Mouse (Mus musculus) embryonic facial prominence, embryonic 15.5 days (tissue): Measurements from ENCODE around the gene Ndufv1. TPM values are rescaled to one million over a fixed set of nuclear protein-coding genes. Genes with fewer than 3 reads are reported as not detected.

Source experiments
- ATAC-seq: fragments of 200-750 bp; cut with Nextera tagmentation; 2 replicates; pipeline ENCODE4 v1.8.0; 2017; ENCODE audit warnings: low read depth, moderate TSS enrichment; ENCODE audit not compliant: insufficient number of reproducible peaks, low FRiP score, low TSS enrichment
- H3K27ac ChIP-seq: fragments of 300-500 bp; sonication (generic); replicated peaks from 2 replicates; pipeline ENCODE4 v1.5.1; 2015; ENCODE audit warnings: mild to moderate bottlenecking, inconsistent platforms
- H3K27me3 ChIP-seq: fragments of 300-500 bp; sonication (generic); 2 replicates; pipeline ENCODE4 v1.6.1; 2015; ENCODE audit warnings: inconsistent platforms
- H3K36me3 ChIP-seq: fragments of 300-500 bp; sonication (generic); 2 replicates; pipeline ENCODE4 v1.6.1; 2015; ENCODE audit warnings: mild to moderate bottlenecking, inconsistent platforms
- H3K4me1 ChIP-seq: fragments of 300-500 bp; sonication (generic); 2 replicates; pipeline ENCODE4 v1.6.1; 2015; ENCODE audit warnings: inconsistent platforms
- H3K4me2 ChIP-seq: fragments of 300-500 bp; sonication (generic); replicated peaks from 2 replicates; pipeline ENCODE4 v1.6.1; 2015; ENCODE audit warnings: mild to moderate bottlenecking, inconsistent platforms
- H3K4me3 ChIP-seq: fragments of 300-500 bp; sonication (generic); replicated peaks from 2 replicates; pipeline ENCODE4 v1.5.1; 2015; ENCODE audit warnings: mild to moderate bottlenecking, inconsistent platforms
- H3K9ac ChIP-seq: fragments of 300-500 bp; sonication (generic); 2 replicates; pipeline ENCODE4 v1.6.1; 2015; ENCODE audit warnings: inconsistent platforms
- H3K9me3 ChIP-seq: fragments of 300-500 bp; sonication (generic); replicated peaks from 2 replicates; pipeline ENCODE4 v1.6.1; 2016; ENCODE audit warnings: inconsistent platforms
- WGBS: fragments of 180-500 bp; shearing (Covaris S2); methylation state at CpG from one replicate; pipeline ENCODE4 v1.1.7; 2015; 5-methylcytosine and 5-hydroxymethylcytosine counted together
- polyA plus RNA-seq: library from polyadenylated mRNA; unstranded; fragments of >200 nt; fragmentation: Nextera tagmentation; extraction: Ambion mirVana; gene quantifications from 2 replicates; pipeline ENCODE4 v1.2.1, GENCODE M21; 2015

The Ndufv1 gene
- polyA plus RNA-seq, 1 experiment from 2014 or later: 190 TPM

- ATAC-seq: peak; percentile 90
- peak within 1 kb of the TSS; percentile 81 for H3K4me2 ChIP-seq
- H3K9me3 ChIP-seq: no peaks in the 10 kb centered on the region
- H3K27ac ChIP-seq: peak within 1 kb of the TSS; percentile 96
- under 1% methylated on average over 64 of the region's 64 CpGs for WGBS
- peak within 1 kb of the TSS; percentile 66 for H3K4me3 ChIP-seq
- H3K27me3 ChIP-seq: no peaks in the 10 kb centered on the region
- H3K9ac ChIP-seq: peak within 1 kb of the TSS; percentile 74
- H3K36me3 ChIP-seq: 0 out of 2 replicates have a peak, but pooled peaks cover 5% of the 10 kb centered on the region
- H3K4me1 ChIP-seq: peaks cover 23% of the 10 kb centered on the region
Measured at GRCm38 (mm10) chr19:4000119-4000900, 12.3 kb downstream of the Ndufv1 start, which contains the start of the genes Nudt8 and Gm49405. Nudt8 (plus strand) TSS chr19:4000580. Gm49405 (plus strand) TSS chr19:4000626.

- peak overlapping the region; percentile 66 for H3K4me3 ChIP-seq
Measured at GRCm38 (mm10) chr19:3999121-3999730, 13.4 kb downstream of the Ndufv1 start.

GRCm38 (mm10) chr19:3998335-3998734, 14.3 kb downstream of the Ndufv1 start:
- Histone ChIP-seq H3K27me3 (no peaks in the 10 kb centered on the region), H3K9ac (no peak overlapping the region), H3K4me1 (peaks cover 23% of the 10 kb centered on the region), H3K4me2 (no peak overlapping the region), H3K4me3 (no peak overlapping the region), H3K9me3 (no peaks in the 10 kb centered on the region), H3K36me3 (no peaks in the 10 kb centered on the region), H3K27ac (no peak overlapping the region)
- 75% methylated on average over 8 of the region's 8 CpGs for WGBS
- no peak for ATAC-seq

More at GRCm38 (mm10) chr19:3999121-3999730, 13.4 kb downstream of the Ndufv1 start:
- Histone ChIP-seq H3K4me1 (peaks cover 23% of the 10 kb centered on the region), H3K27me3 (no peaks in the 10 kb centered on the region), H3K27ac (no peak overlapping the region), H3K4me2 (peak overlapping the region; percentile 81), H3K36me3 (no peaks in the 10 kb centered on the region), H3K9me3 (no peaks in the 10 kb centered on the region), H3K9ac (no peak overlapping the region)
- ATAC-seq: no peak
- 81% methylated on average over 9 of the region's 9 CpGs for WGBS

DNA sequence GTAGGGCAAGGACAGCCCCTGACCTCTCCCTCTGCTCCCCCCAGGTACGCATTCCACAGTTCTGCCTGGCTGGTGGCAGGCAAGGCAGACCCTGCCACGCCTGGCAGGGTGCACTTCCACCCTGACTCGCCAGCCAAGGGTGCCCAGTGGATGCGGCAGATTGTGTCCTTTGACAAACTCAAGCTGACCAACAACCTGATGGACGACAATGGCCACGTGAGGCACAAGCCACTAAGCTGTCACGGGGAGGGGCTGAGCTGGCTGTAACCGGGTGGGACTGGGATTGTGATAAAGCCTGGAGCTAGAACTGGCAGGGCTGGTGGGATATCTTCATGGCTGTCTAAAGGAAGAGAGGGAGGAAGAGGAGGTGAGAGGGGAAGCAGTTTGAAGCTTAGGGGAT, 15.4 kb downstream of the Ndufv1 start:
- Histone ChIP-seq H3K27me3 (no peaks in the 10 kb centered on the region), H3K9me3 (no peaks in the 10 kb centered on the region), H3K4me3 (no peak overlapping the region), H3K4me2 (no peak overlapping the region), H3K9ac (no peak overlapping the region), H3K4me1 (peaks cover 23% of the 10 kb centered on the region), H3K27ac (no peak overlapping the region), H3K36me3 (no peaks in the 10 kb centered on the region)
- ATAC-seq: no peak
- WGBS: 65% methylated on average over 8 of the region's 8 CpGs

DNA sequence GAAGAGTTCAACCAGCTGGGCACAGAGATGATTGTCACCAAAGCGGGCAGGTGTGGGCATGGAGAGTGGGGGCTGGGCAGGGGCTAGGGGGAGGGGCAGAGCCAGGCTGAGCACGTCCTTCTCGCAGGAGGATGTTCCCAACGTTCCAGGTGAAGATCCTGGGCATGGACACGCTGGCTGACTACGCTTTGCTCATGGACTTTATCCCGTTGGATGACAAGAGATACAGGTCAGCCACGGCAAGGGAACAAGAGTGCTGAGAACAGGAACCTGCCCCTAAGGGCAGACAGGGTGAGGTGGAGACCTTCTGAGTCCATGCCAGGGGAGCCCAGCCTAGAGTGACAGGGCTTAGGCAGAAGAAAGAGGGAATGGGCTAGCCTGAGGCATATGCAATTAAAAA, 15.9 kb downstream of the Ndufv1 start:
- ATAC-seq: no peak
- Histone ChIP-seq H3K27me3 (no peaks in the 10 kb centered on the region), H3K4me2 (no peak overlapping the region), H3K4me3 (no peak overlapping the region), H3K4me1 (peaks cover 22% of the 10 kb centered on the region), H3K36me3 (no peaks in the 10 kb centered on the region), H3K9me3 (no peaks in the 10 kb centered on the region), H3K27ac (no peak overlapping the region), H3K9ac (no peak overlapping the region)
- 75% methylated on average over 8 of the region's 8 CpGs for WGBS

DNA sequence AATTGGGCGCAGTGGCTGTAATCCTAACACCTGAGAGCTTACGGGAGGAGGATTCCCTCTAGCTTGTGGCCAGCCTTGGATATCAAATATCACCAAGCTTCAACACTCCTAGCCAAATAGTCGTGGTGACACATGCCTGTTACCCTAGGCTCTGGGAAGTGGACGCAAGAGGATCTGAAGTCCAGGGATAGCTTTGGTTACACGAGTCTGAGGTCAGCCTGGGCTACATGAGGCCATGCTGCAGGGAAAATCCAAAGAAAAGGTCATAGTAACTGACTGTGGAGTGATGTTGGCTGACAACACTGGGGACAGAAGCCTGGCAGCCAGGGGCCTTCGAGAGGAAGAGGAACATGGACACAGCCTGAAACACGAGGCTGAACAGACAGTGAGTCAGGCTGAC, 16.5 kb downstream of the Ndufv1 start:
- no peak for ATAC-seq

DNA sequence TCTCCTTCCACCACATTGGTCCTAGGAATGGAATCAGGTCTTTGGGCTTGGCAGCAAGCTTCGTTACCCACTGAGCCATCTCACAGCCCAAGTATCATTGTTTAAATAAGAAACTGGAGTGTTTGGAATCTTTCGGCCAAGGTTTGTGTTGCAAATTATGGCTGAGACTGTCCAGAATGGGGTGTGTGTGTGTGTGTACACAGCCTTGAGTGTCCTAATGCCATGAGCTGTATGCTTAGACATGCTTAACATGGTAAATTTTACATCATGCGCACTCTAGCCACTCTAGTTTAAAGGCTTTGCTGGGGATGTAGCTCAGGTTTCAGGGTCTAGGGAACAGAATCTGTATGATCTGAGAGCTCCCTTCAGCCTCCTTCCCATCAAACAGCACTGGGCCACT, 17.1 kb downstream of the Ndufv1 start:
- Histone ChIP-seq H3K4me1 (peaks cover 12% of the 10 kb centered on the region), H3K4me2 (no peak overlapping the region), H3K9me3 (no peaks in the 10 kb centered on the region), H3K27ac (no peak overlapping the region), H3K27me3 (no peaks in the 10 kb centered on the region), H3K4me3 (no peak overlapping the region), H3K9ac (no peak overlapping the region), H3K36me3 (no peaks in the 10 kb centered on the region)
- ATAC-seq: no peak
- 71% methylated on average over 3 of the region's 3 CpGs for WGBS

More for the DNA sequence above, 16.5 kb downstream of the Ndufv1 start:
- H3K4me2 ChIP-seq: no peak overlapping the region
- H3K9me3 ChIP-seq: no peaks in the 10 kb centered on the region
- 52% methylated on average over 7 of the region's 7 CpGs for WGBS
- H3K36me3 ChIP-seq: no peaks in the 10 kb centered on the region
- no peak overlapping the region for H3K27ac ChIP-seq
- no peak overlapping the region for H3K4me3 ChIP-seq
- H3K9ac ChIP-seq: no peak overlapping the region
- peaks cover 15% of the 10 kb centered on the region for H3K4me1 ChIP-seq
- no peaks in the 10 kb centered on the region for H3K27me3 ChIP-seq

GRCm38 (mm10) chr19:3994932-3995331, 17.7 kb downstream of the Ndufv1 start:
- Histone ChIP-seq H3K4me2 (no peak overlapping the region), H3K9me3 (no peaks in the 10 kb centered on the region)
- WGBS: 66% methylated on average over 6 of the region's 6 CpGs

GRCm38 (mm10) chr19:3992416-3992815, 20.2 kb downstream of the Ndufv1 start, which contains the start of gene Tbx10:
Tbx10 (plus strand) TSS chr19:3992752.
- no peak within 1 kb of the TSS for H3K4me3 ChIP-seq
- no peaks in the 10 kb centered on the region for H3K36me3 ChIP-seq
- H3K9ac ChIP-seq: no peak within 1 kb of the TSS
- H3K27ac ChIP-seq: no peak within 1 kb of the TSS
- no peaks in the 10 kb centered on the region; the same call in 1 of the 2 replicates for H3K4me1 ChIP-seq
- H3K9me3 ChIP-seq: no peaks in the 10 kb centered on the region
- ATAC-seq: no peak
- H3K27me3 ChIP-seq: no peaks in the 10 kb centered on the region
- H3K4me2 ChIP-seq: no peak within 1 kb of the TSS
- 43% methylated on average over 5 of the region's 5 CpGs for WGBS

More at GRCm38 (mm10) chr19:3994932-3995331, 17.7 kb downstream of the Ndufv1 start:
- Histone ChIP-seq H3K4me3 (no peak overlapping the region), H3K4me1 (peaks cover 11% of the 10 kb centered on the region), H3K27ac (no peak overlapping the region), H3K27me3 (no peaks in the 10 kb centered on the region), H3K9ac (no peak overlapping the region), H3K36me3 (no peaks in the 10 kb centered on the region)
- no peak for ATAC-seq

GRCm38 (mm10) chr19:3991966-3992365, 20.6 kb downstream of the Ndufv1 start:
- whole genome bisulfite sequencing: 77% methylated on average over 3 of the region's 3 CpGs
- Histone ChIP-seq H3K9me3 (no peaks in the 10 kb centered on the region), H3K9ac (no peak overlapping the region), H3K36me3 (no peaks in the 10 kb centered on the region), H3K27ac (no peak overlapping the region), H3K27me3 (no peaks in the 10 kb centered on the region), H3K4me3 (no peak overlapping the region), H3K4me1 (peaks cover 1% of the 10 kb centered on the region; the same call in 1 of the 2 replicates), H3K4me2 (no peak overlapping the region)
- ATAC-seq: no peak

GRCm38 (mm10) chr19:3991562-3991961, 21.0 kb downstream of the Ndufv1 start:
- Histone ChIP-seq H3K4me2 (no peak overlapping the region), H3K27me3 (no peaks in the 10 kb centered on the region)
- WGBS: 93% methylated on average over 3 of the region's 3 CpGs

More at GRCm38 (mm10) chr19:3991562-3991961, 21.0 kb downstream of the Ndufv1 start:
- no peaks in the 10 kb centered on the region for H3K9me3 ChIP-seq
- peaks cover 5% of the 10 kb centered on the region for H3K4me1 ChIP-seq
- no peak overlapping the region for H3K27ac ChIP-seq
- no peak overlapping the region for H3K4me3 ChIP-seq
- ATAC-seq: no peak
- no peak overlapping the region for H3K9ac ChIP-seq
- no peaks in the 10 kb centered on the region for H3K36me3 ChIP-seq
